Mouse (Mus musculus): Measurements from ENCODE around the gene Gm49337. TPM values are rescaled to one million over a fixed set of nuclear protein-coding genes. Genes with fewer than 3 reads are reported as not detected.

Gene Gm49337
- polyA plus RNA-seq, 1 experiment: not detected

DNA sequence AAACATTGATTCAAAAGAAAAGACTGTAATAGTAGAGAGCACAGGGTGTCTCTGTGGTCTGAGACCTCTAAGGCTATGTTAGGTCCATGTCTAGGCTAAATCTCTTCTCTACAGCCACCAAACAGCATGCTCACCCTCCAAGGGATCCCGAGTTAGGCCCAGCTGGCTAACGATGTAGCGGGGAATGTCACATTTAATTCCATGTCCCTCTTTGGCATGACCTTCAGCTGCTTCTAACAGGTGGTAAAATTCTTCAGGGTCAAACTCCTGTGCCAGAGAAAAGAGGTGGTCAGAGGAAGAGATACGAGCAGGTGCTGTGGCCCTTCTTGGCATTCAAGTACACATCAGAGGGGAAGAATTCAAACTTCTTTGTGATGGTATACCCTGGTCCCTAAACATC lies 144.4 kb downstream of the Gm49337 start:
- 92% methylated on average over 4 of the region's 4 CpGs for WGBS

DNA sequence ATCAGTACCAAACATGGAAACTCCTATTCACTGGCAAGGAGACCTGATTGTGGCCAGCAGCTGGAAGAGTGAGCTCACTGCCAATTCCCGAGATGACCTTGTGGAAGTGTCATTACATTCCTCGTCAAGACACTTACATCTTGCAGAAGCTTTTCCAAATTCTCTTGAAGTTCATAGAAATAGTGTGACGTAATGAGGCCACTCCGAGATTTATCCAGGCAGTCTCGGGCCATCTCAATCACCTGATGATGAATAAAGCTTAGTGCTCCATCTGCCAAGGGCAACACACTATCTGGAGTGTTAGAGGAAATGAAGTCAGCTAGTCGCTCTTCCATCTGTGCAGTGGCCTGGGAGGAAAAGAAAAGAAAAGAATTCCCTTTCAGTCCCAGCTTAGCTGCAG lies 148.9 kb downstream of the Gm49337 start:
- Histone ChIP-seq H3K27ac (ENCODE audit: insufficient read depth, low read depth, low read length) (no peak overlapping the region), H3K4me3 (ENCODE audit: low read depth, low read length) (no peak overlapping the region), H3K36me3 (ENCODE audit: control insufficient read depth, insufficient read depth, low read length) (peaks cover 59% of the 10 kb centered on the region), H3K4me1 (ENCODE audit: control insufficient read depth, insufficient read depth, insufficient read length, low read length) (no peaks in the 10 kb centered on the region), H3K27me3 (ENCODE audit: control insufficient read depth, insufficient read depth, low read length) (no peaks in the 10 kb centered on the region)
- 81% methylated on average over 6 of the region's 6 CpGs for WGBS
- TF ChIP-seq CTCF (IDR thresholded peaks at IDR 0.05; ENCODE audit: extremely low read depth, insufficient read length, insufficient replicate concordance, low read depth, low read length) (no peak), POLR2A (IDR thresholded peaks at IDR 0.05; ENCODE audit: low read depth, low read length) (no peak)

More for the DNA sequence above, 144.4 kb downstream of the Gm49337 start:
- no peak for TF ChIP-seq CTCF (IDR thresholded peaks at IDR 0.05; ENCODE audit: extremely low read depth, insufficient read length, insufficient replicate concordance, low read depth, low read length)
- no peak for TF ChIP-seq POLR2A (IDR thresholded peaks at IDR 0.05; ENCODE audit: low read depth, low read length)
- no peak overlapping the region for H3K27ac ChIP-seq (ENCODE audit: insufficient read depth, low read depth, low read length)
- H3K27me3 ChIP-seq (ENCODE audit: control insufficient read depth, insufficient read depth, low read length): no peaks in the 10 kb centered on the region
- H3K4me3 ChIP-seq (ENCODE audit: low read depth, low read length): no peak overlapping the region
- peaks cover 73% of the 10 kb centered on the region for H3K36me3 ChIP-seq (ENCODE audit: control insufficient read depth, insufficient read depth, low read length)
- H3K4me1 ChIP-seq (ENCODE audit: control insufficient read depth, insufficient read depth, insufficient read length, low read length): no peaks in the 10 kb centered on the region

DNA sequence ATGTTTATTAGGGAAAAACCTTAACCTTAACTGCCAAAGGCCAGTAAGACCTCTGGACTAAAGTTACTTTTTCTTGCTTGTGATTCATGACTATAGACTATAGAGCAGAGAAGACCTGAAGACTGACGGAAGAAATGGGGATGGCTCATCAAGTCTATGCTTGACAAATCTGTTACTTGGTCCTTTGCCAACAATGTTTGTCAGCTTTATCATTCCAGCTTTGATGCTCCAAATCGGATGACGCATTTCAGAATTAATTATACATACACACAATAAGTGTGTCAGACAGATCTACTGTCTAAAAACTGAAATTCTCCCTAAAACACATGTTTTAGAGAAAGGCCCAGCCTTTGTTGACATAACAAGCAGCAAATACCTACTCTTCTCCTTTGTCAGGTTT lies 156.1 kb downstream of the Gm49337 start:
- Histone ChIP-seq H3K27ac (ENCODE audit: insufficient read depth, low read depth, low read length) (no peak overlapping the region), H3K4me1 (ENCODE audit: control insufficient read depth, insufficient read depth, insufficient read length, low read length) (no peaks in the 10 kb centered on the region), H3K36me3 (ENCODE audit: control insufficient read depth, insufficient read depth, low read length) (peaks cover 35% of the 10 kb centered on the region), H3K27me3 (ENCODE audit: control insufficient read depth, insufficient read depth, low read length) (no peaks in the 10 kb centered on the region), H3K4me3 (ENCODE audit: low read depth, low read length) (no peak overlapping the region)
- WGBS: 96% methylated on average over 3 of the region's 3 CpGs
- no peak for TF ChIP-seq CTCF (IDR thresholded peaks at IDR 0.05; ENCODE audit: extremely low read depth, insufficient read length, insufficient replicate concordance, low read depth, low read length)
- TF ChIP-seq POLR2A (IDR thresholded peaks at IDR 0.05; ENCODE audit: low read depth, low read length): no peak

DNA sequence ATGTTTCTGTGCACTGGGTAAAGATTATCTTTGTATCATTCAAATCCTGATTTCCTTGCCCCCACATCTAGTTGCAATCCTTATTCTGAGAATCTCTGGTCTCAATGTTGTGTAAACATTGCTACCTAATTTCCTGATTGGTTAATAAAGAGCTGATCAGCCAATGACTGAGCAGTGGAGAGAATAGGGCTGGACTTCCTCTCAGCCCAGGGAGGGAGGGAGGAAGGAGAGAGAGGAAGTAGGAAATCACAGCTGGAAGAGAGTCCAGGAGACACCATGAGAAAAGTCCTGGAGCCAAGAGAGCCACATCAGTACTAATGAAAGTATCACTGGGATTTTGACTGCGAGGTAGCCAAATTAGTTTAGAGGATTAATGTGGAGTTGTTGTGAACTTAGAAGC lies 163.1 kb downstream of the Gm49337 start:
- TF ChIP-seq CTCF (IDR thresholded peaks at IDR 0.05; ENCODE audit: extremely low read depth, insufficient read length, insufficient replicate concordance, low read depth, low read length) (no peak), POLR2A (IDR thresholded peaks at IDR 0.05; ENCODE audit: low read depth, low read length) (no peak)
- H3K4me3 ChIP-seq (ENCODE audit: low read depth, low read length): no peak overlapping the region
- H3K27me3 ChIP-seq (ENCODE audit: control insufficient read depth, insufficient read depth, low read length): no peaks in the 10 kb centered on the region
- WGBS: 81% methylated on average over 1 of the region's 1 CpGs
- 0 out of 2 replicates have a peak, but pooled peaks cover 5% of the 10 kb centered on the region for H3K36me3 ChIP-seq (ENCODE audit: control insufficient read depth, insufficient read depth, low read length)
- H3K4me1 ChIP-seq (ENCODE audit: control insufficient read depth, insufficient read depth, insufficient read length, low read length): no peaks in the 10 kb centered on the region
- H3K27ac ChIP-seq (ENCODE audit: insufficient read depth, low read depth, low read length): no peak overlapping the region

DNA sequence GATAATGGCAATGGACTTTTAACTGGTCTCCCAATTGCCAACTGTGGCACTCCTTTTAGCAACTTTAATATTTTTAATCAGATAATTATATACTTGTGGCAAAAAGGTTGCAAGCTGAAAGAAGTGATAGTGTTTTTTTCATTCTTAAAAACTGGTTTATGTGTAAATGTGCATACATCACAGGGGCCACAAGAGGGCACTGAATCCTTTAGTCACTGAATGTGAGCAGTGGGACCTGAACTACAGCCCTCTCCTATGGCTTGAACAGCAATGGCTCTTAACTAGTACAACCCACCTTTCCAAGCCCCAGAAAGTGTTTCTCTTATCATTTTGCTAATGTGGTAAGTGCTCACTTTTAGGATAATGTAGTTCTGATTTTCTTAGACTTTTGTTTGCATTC lies 168.9 kb downstream of the Gm49337 start:
- Histone ChIP-seq H3K4me1 (ENCODE audit: control insufficient read depth, insufficient read depth, insufficient read length, low read length) (no peaks in the 10 kb centered on the region), H3K4me3 (ENCODE audit: low read depth, low read length) (no peak overlapping the region), H3K27ac (ENCODE audit: insufficient read depth, low read depth, low read length) (no peak overlapping the region), H3K27me3 (ENCODE audit: control insufficient read depth, insufficient read depth, low read length) (no peaks in the 10 kb centered on the region), H3K36me3 (ENCODE audit: control insufficient read depth, insufficient read depth, low read length) (no peaks in the 10 kb centered on the region)
- TF ChIP-seq CTCF (IDR thresholded peaks at IDR 0.05; ENCODE audit: extremely low read depth, insufficient read length, insufficient replicate concordance, low read depth, low read length) (no peak), POLR2A (IDR thresholded peaks at IDR 0.05; ENCODE audit: low read depth, low read length) (no peak)

Other genes starting within 250 kb of the Gm49337 start
- gene Dmbx1, start 233.5 kb upstream of the Gm49337 start, polyA plus RNA-seq (2012; rRNA removed): not detected in 2 replicates
- gene Faah, start 155.5 kb upstream of the Gm49337 start, polyA plus RNA-seq (2012; rRNA removed): 57.9 and 89.2 TPM in 2 replicates
- gene Nsun4, start 119.5 kb upstream of the Gm49337 start, polyA plus RNA-seq (2012; rRNA removed): 2.7 and 3.7 TPM in 2 replicates
- gene Uqcrh, start 98.3 kb upstream of the Gm49337 start, polyA plus RNA-seq (2012; rRNA removed): 45.6 and 60.5 TPM in 2 replicates
- gene Lrrc41, start 98.1 kb upstream of the Gm49337 start, polyA plus RNA-seq (2012; rRNA removed): 43.2 and 64.7 TPM in 2 replicates
- gene Rad54l, start 49.7 kb upstream of the Gm49337 start, polyA plus RNA-seq (2012; rRNA removed): 0.76 and 1.5 TPM in 2 replicates
- gene Pomgnt1, start 49.5 kb upstream of the Gm49337 start, polyA plus RNA-seq (2012; rRNA removed): 8.3 and 10.5 TPM in 2 replicates
- 0.85 and 1.4 TPM in 2 replicates for gene Lurap1, start 22.0 kb upstream of the Gm49337 start, polyA plus RNA-seq (2012; rRNA removed)
- 30.5 and 34.8 TPM in 2 replicates for gene Tspan1, start 5.8 kb upstream of the Gm49337 start, polyA plus RNA-seq (2012; rRNA removed)
- not detected in 2 replicates for gene 1700042G07Rik, start within 50 bp of the Gm49337 start, polyA plus RNA-seq (2012; rRNA removed)
- gene Pik3r3, start 48.2 kb downstream of the Gm49337 start, polyA plus RNA-seq (2012; rRNA removed): 1.8 and 2.7 TPM in 2 replicates

Measured in small intestine, adult 2 months (tissue).